Mouse (Mus musculus) liver, embryonic 14.5 days (tissue): Measurements from ENCODE around the gene Nkx2-2. TPM values are rescaled to one million over a fixed set of nuclear protein-coding genes. Genes with fewer than 3 reads are reported as not detected.
"Not testable (repeated sequence)": the region's sequence is repeated elsewhere in the genome, so short reads cannot be mapped to it uniquely, and the experiment has no call there.

Source experiments
- ATAC-seq: fragments of 200-750 bp; cut with Nextera tagmentation; 2 replicates; pipeline ENCODE4 v1.8.0; 2017; ENCODE audit warnings: moderate number of reproducible peaks, mild to moderate bottlenecking, moderate library complexity; ENCODE audit not compliant: insufficient read depth
- DNase-seq, 3 experiments: peaks; one replicate each; pipeline ENCODE4 v3.0.0-alpha.2; 2012 to 2013; ENCODE audit warnings: low read depth in 3 of 3, low spot score in 3 of 3
- H3K27ac ChIP-seq: fragments of 300-500 bp; sonication (generic); 2 replicates; pipeline ENCODE4 v1.5.1; 2014; ENCODE audit warnings: moderate library complexity, mild to moderate bottlenecking, control low read depth, inconsistent platforms
- H3K27me3 ChIP-seq: fragments of 300-500 bp; sonication (generic); 2 replicates; pipeline ENCODE4 v1.6.1; 2014; ENCODE audit warnings: mild to moderate bottlenecking, low read length, moderate library complexity; ENCODE audit not compliant: control insufficient read depth, insufficient read depth
- H3K36me3 ChIP-seq: fragments of 300-500 bp; sonication (generic); replicated peaks from 2 replicates; pipeline ENCODE4 v1.6.1; 2014; ENCODE audit warnings: low read depth; ENCODE audit not compliant: control insufficient read depth, insufficient read depth
- H3K4me1 ChIP-seq, 2 experiments: fragments of 200-500 bp in 1 of 2; fragments of 300-500 bp in 1 of 2; sonication (generic) in 1 of 2; replicated peaks; 2 replicates each; pipeline ENCODE4 v1.6.1; 2012 to 2014; ENCODE audit warnings: antibody characterized with exemption in 1 of 2, inconsistent platforms in 1 of 2, low read length in 1 of 2; ENCODE audit not compliant: control insufficient read depth in 2 of 2, insufficient read depth in 2 of 2
- H3K4me2 ChIP-seq: fragments of 300-500 bp; sonication (generic); 2 replicates; pipeline ENCODE4 v1.6.1; 2014; ENCODE audit warnings: low read depth, mild to moderate bottlenecking, control low read depth, moderate library complexity
- H3K4me3 ChIP-seq, 2 experiments: fragments of 200-500 bp in 1 of 2; fragments of 300-500 bp in 1 of 2; sonication (generic) in 1 of 2; 2 replicates each; pipeline ENCODE4 v1.5.1; 2012 to 2014; ENCODE audit warnings: low read depth in 2 of 2, low read length in 2 of 2, mild to moderate bottlenecking in 2 of 2, control low read depth in 1 of 2, inconsistent platforms in 1 of 2, moderate library complexity in 1 of 2; ENCODE audit not compliant: insufficient read depth in 1 of 2
- H3K9ac ChIP-seq: fragments of 300-500 bp; sonication (generic); replicated peaks from 2 replicates; pipeline ENCODE4 v1.6.1; 2014; ENCODE audit warnings: mild to moderate bottlenecking, control low read depth, moderate library complexity
- H3K9me3 ChIP-seq: fragments of 300-500 bp; sonication (generic); 2 replicates; pipeline ENCODE4 v1.6.1; 2016; ENCODE audit warnings: low read length, mixed read lengths; ENCODE audit not compliant: control insufficient read depth
- CTCF ChIP-seq: IDR thresholded peaks from 2 replicates; pipeline ENCODE4 v1.5.1; 2016; ENCODE audit warnings: antibody characterized with exemption, low read depth, control low read depth
- EP300 ChIP-seq: IDR thresholded peaks from 2 replicates; pipeline ENCODE4 v1.6.1; 2016; ENCODE audit warnings: antibody characterized with exemption, low read depth
- WGBS: fragments of 180-500 bp; shearing (Covaris S2); extraction: QIAGEN DNeasy Blood & Tissue Kit; methylation state at CpG from one replicate; pipeline ENCODE4 v1.1.7; 2014; ENCODE audit not compliant: insufficient replicate concordance; 5-methylcytosine and 5-hydroxymethylcytosine counted together
- polyA plus RNA-seq, 2 experiments: library from polyadenylated mRNA; depleted of rRNA in 1 of 2; stranded (reverse) in 1 of 2; unstranded in 1 of 2; fragments of >200 nt; fragmentation: Nextera tagmentation in 1 of 2; extraction: Ambion mirVana in 1 of 2; gene quantifications; 2 replicates each; pipeline versions ENCODE4 v1.2.1 to v1.2.3; 2012 to 2014

Gene Nkx2-2
- polyA plus RNA-seq, 2 experiments: 0.02 TPM; not detected in 1

- peaks cover 5% of the 10 kb centered on the region; the same call in 1 of the 2 replicates for H3K27me3 ChIP-seq
- H3K27ac ChIP-seq: no peak overlapping the region
- DNase-seq (no peak), ATAC-seq (no peak)
- H3K4me1 ChIP-seq: peaks cover 0 to 3% of the 10 kb centered on the region in 2 experiments; a peak in 1 of 4 replicates
- H3K36me3 ChIP-seq: no peaks in the 10 kb centered on the region
- no peak overlapping the region for H3K4me3 ChIP-seq
- H3K4me2 ChIP-seq: no peak overlapping the region
- no peaks in the 10 kb centered on the region for H3K9me3 ChIP-seq
- no peak overlapping the region for H3K9ac ChIP-seq
- no peak for TF ChIP-seq CTCF
- no peak for TF ChIP-seq EP300
Measured at GRCm38 (mm10) chr2:147173751-147174150, 20.3 kb downstream of the Nkx2-2 start.

- not testable (repeated sequence) for ATAC-seq, H3K36me3 ChIP-seq
- WGBS: 76% methylated on average over 9 of the region's 9 CpGs
Measured at GRCm38 (mm10) chr2:147170538-147170937, 23.5 kb downstream of the Nkx2-2 start.

GRCm38 (mm10) chr2:147165863-147166262, 28.2 kb downstream of the Nkx2-2 start:
- no peaks in the 10 kb centered on the region for H3K9me3 ChIP-seq
- H3K4me2 ChIP-seq: no peak overlapping the region
- no peak overlapping the region for H3K4me3 ChIP-seq
- TF ChIP-seq CTCF: no peak
- H3K4me1 ChIP-seq: no peaks in the 10 kb centered on the region
- H3K36me3 ChIP-seq: no peaks in the 10 kb centered on the region
- H3K9ac ChIP-seq: no peak overlapping the region
- H3K27me3 ChIP-seq: no peaks in the 10 kb centered on the region
- DNase-seq: no peak
- WGBS: 77% methylated on average over 1 of the region's 1 CpGs
- no peak for ATAC-seq
- no peak overlapping the region for H3K27ac ChIP-seq

More at GRCm38 (mm10) chr2:147170538-147170937, 23.5 kb downstream of the Nkx2-2 start:
- H3K4me3 ChIP-seq, H3K27me3 ChIP-seq, H3K4me1 ChIP-seq, DNase-seq, H3K27ac ChIP-seq, H3K4me2 ChIP-seq, H3K9ac ChIP-seq, H3K9me3 ChIP-seq: not testable (repeated sequence)

GRCm38 (mm10) chr2:147165376-147165775, 28.7 kb downstream of the Nkx2-2 start:
- Histone ChIP-seq H3K4me1 (no peaks in the 10 kb centered on the region), H3K27me3 (no peaks in the 10 kb centered on the region), H3K27ac (no peak overlapping the region), H3K4me3 (no peak overlapping the region), H3K36me3 (no peaks in the 10 kb centered on the region), H3K9me3 (no peaks in the 10 kb centered on the region), H3K9ac (no peak overlapping the region), H3K4me2 (no peak overlapping the region)
- WGBS: 58% methylated on average over 3 of the region's 3 CpGs
- ATAC-seq (no peak), DNase-seq (no peak)
- TF ChIP-seq CTCF (no peak), EP300 (no peak)

GRCm38 (mm10) chr2:147152543-147152942, 41.5 kb downstream of the Nkx2-2 start:
- no peak overlapping the region for H3K9ac ChIP-seq
- WGBS: 17% methylated on average over 2 of the region's 2 CpGs
- H3K27me3 ChIP-seq: no peaks in the 10 kb centered on the region
- H3K4me1 ChIP-seq: no peaks in the 10 kb centered on the region
- H3K4me2 ChIP-seq: no peak overlapping the region
- H3K9me3 ChIP-seq: no peaks in the 10 kb centered on the region
- no peak overlapping the region for H3K4me3 ChIP-seq
- no peak overlapping the region for H3K27ac ChIP-seq
- TF ChIP-seq CTCF (no peak), EP300 (no peak)
- no peaks in the 10 kb centered on the region for H3K36me3 ChIP-seq
- DNase-seq (no peak), ATAC-seq (no peak)

Other genes starting within 250 kb of the Nkx2-2 start
- 12.7 and 20.6 TPM in 2 replicates for gene Xrn2, start 181.2 kb downstream of the Nkx2-2 start, polyA plus RNA-seq (2012; rRNA removed)
- 32.2 and 32.5 TPM in 2 replicates for gene Xrn2, start 181.2 kb downstream of the Nkx2-2 start, polyA plus RNA-seq (2014; fragmentation: Nextera tagmentation; extraction: Ambion mirVana)
- gene Nkx2-4, start 108.8 kb downstream of the Nkx2-2 start, polyA plus RNA-seq (2012; rRNA removed): not detected in 2 replicates
- gene Nkx2-4, start 108.8 kb downstream of the Nkx2-2 start, polyA plus RNA-seq (2014; fragmentation: Nextera tagmentation; extraction: Ambion mirVana): not detected in 2 replicates
- gene Pax1, start 167.7 kb upstream of the Nkx2-2 start, polyA plus RNA-seq (2012; rRNA removed): not detected in 2 replicates
- gene Pax1, start 167.7 kb upstream of the Nkx2-2 start, polyA plus RNA-seq (2014; fragmentation: Nextera tagmentation; extraction: Ambion mirVana): not detected in 2 replicates